Mouse (Mus musculus) cerebellum, adult 2 months (tissue): ENCODE measurements around the gene Gcfc2. TPM values are rescaled to one million over a fixed set of nuclear protein-coding genes. Genes with fewer than 3 reads are reported as not detected.

Experiments
- DNase-seq, 2 experiments: peaks; one replicate each; pipeline ENCODE4 v3.0.0; 2021
- H3K27ac ChIP-seq: fragments of 200-500 bp; 2 replicates; pipeline ENCODE4 v1.5.1; 2012; ENCODE audit warnings: low read length, control low read depth, inconsistent platforms; ENCODE audit not compliant: insufficient read depth
- H3K27me3 ChIP-seq: fragments of 200-500 bp; 2 replicates; pipeline ENCODE4 v1.6.1; 2012; ENCODE audit warnings: inconsistent platforms, mild to moderate bottlenecking, low read length, moderate library complexity; ENCODE audit not compliant: control insufficient read depth, insufficient read depth
- H3K4me1 ChIP-seq: fragments of 200-500 bp; 2 replicates; pipeline ENCODE4 v1.6.1; 2011; ENCODE audit warnings: low read length; ENCODE audit not compliant: control insufficient read depth, insufficient read depth
- H3K4me3 ChIP-seq: fragments of 200-500 bp; replicated peaks from 2 replicates; pipeline ENCODE3; 2011; ENCODE audit warnings: mild to moderate bottlenecking, low read depth, low read length, control low read depth; ENCODE audit not compliant: insufficient read depth
- CTCF ChIP-seq: fragments of 200-500 bp; IDR thresholded peaks from 2 replicates; pipeline ENCODE4 v1.5.1; 2011; ENCODE audit warnings: low read depth, mild to moderate bottlenecking, control low read depth, low read length, moderate library complexity, borderline replicate concordance; ENCODE audit not compliant: insufficient read depth
- POLR2A ChIP-seq: fragments of 200-500 bp; IDR thresholded peaks from 2 replicates; pipeline ENCODE4 v1.6.1; 2011; ENCODE audit warnings: low read length, control low read depth, borderline replicate concordance; ENCODE audit not compliant: insufficient read depth
- WGBS: fragments of 180-500 bp; shearing (Covaris S2); methylation state at CpG from one replicate; pipeline ENCODE4 v1.1.7; 2018; 5-methylcytosine and 5-hydroxymethylcytosine counted together
- polyA plus RNA-seq: library from polyadenylated mRNA; depleted of rRNA; stranded (reverse); fragments of >200 nt; gene quantifications from 2 replicates; pipeline ENCODE4 v1.2.3, GENCODE M21; 2012

The Gcfc2 gene
- polyA plus RNA-seq, 1 experiment = 9.5 TPM

DNA sequence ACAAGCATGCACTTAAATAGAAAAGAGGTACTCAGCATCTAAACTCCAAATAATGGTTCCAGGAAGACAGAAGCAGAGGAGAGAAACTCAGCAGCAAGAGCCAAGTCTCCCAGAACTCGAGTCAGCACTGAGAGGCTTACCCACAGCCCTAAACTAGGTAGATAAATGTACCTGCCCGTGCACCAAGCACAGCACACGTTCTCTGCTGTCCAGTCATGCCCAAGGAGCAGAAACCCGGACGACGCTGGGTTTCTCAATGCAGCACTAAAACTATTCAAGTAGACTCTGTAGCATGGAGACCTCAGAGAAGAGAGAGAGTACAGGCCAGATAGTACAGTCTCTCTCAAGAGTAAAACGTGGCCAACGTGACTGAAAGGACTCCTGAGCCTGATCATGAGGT lies 36.4 kb downstream of the Gcfc2 start:
- no peaks in the 10 kb centered on the region for H3K27me3 ChIP-seq
- H3K27ac ChIP-seq = no peak overlapping the region
- 89% methylated on average over 8 of the region's 8 CpGs for WGBS
- H3K4me1 ChIP-seq = no peaks in the 10 kb centered on the region
- TF ChIP-seq POLR2A = no peak
- TF ChIP-seq CTCF = no peak
- H3K4me3 ChIP-seq = no peak overlapping the region
- no peak for DNase-seq

GRCm38 (mm10) chr6:81960284-81960683 lies 36.8 kb downstream of the Gcfc2 start:
- Histone ChIP-seq H3K27ac (no peak overlapping the region), H3K4me3 (no peak overlapping the region), H3K27me3 (no peaks in the 10 kb centered on the region), H3K4me1 (no peaks in the 10 kb centered on the region)
- TF ChIP-seq CTCF (no peak), POLR2A (no peak)
- 97% methylated on average over 1 of the region's 1 CpGs for WGBS
- DNase-seq = no peak

- TF ChIP-seq POLR2A (peak; percentile 36; the same call in 1 of the 2 replicates), CTCF (no peak)
- peak; percentile 94 to 95 for DNase-seq
- WGBS = under 1% methylated on average over 44 of the region's 44 CpGs
- H3K4me3 ChIP-seq = peak within 1 kb of the TSS; percentile 93
- H3K27ac ChIP-seq = peak within 1 kb of the TSS; percentile 35; the same call in 1 of the 2 replicates
- no peaks in the 10 kb centered on the region for H3K27me3 ChIP-seq
- no peaks in the 10 kb centered on the region for H3K4me1 ChIP-seq
These were observed 42.0 kb downstream of the Gcfc2 start, which contains the start of gene Mrpl19 for GRCm38 (mm10) chr6:81965296-81966067. Gene Mrpl19 (minus strand): TSS chr6:81965958.

DNA sequence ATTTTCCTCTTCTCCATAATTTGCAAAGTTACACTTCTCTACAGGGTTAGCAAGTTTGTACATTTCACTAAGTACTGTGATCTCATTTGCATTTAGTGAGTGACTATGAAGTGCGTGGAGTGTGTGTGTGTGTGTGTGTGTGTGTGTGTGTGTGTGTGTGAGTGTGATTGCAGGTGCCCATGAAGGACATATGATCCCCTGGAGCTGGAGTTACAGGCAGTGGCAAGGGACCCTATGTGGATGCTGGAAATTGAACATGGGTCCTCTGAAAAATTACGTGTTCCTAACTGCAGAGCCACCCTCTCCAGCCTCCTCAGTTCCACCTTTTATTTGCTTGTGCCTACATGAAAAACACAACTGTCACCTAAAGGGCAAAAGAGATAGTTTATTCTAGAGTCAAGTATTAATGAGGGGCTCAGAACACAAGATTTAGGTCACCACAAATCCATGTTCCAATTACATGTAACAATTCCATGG lies 42.6 kb downstream of the Gcfc2 start:
- no peak for TF ChIP-seq POLR2A
- H3K27ac ChIP-seq = no peak overlapping the region
- 40% methylated on average over 2 of the region's 2 CpGs for WGBS
- no peak for DNase-seq
- no peaks in the 10 kb centered on the region for H3K4me1 ChIP-seq
- peak overlapping the region; percentile 93 for H3K4me3 ChIP-seq
- H3K27me3 ChIP-seq = no peaks in the 10 kb centered on the region

- no peak for DNase-seq
- 86% methylated on average over 7 of the region's 7 CpGs for WGBS
- Histone ChIP-seq H3K4me1 (no peaks in the 10 kb centered on the region), H3K4me3 (no peak overlapping the region), H3K27ac (no peak overlapping the region), H3K27me3 (no peaks in the 10 kb centered on the region)
- TF ChIP-seq CTCF (no peak), POLR2A (no peak)
These were observed 47.7 kb downstream of the Gcfc2 start for GRCm38 (mm10) chr6:81971196-81971595.

DNA sequence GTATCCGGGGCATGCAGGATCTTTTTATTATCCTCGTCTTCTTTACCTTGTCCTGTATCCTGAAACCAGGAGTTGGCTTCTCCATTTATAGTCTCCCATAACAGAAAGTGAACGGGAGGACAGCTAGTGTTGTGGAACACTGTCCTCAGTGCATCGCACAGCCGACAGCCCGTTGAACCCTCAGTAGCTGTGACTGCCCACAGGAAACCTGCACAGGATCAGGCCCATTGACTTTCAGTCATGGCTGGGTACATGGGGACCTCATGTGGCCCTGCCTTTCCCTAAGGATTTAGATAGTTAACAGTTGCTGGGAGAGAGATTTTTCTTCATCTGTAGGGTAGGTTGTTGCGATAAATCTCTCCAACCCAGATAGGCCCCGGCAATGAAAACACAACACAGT lies 49.1 kb downstream of the Gcfc2 start:
- no peak for DNase-seq
- TF ChIP-seq CTCF (no peak), POLR2A (no peak)
- 86% methylated on average over 8 of the region's 8 CpGs for WGBS

DNA sequence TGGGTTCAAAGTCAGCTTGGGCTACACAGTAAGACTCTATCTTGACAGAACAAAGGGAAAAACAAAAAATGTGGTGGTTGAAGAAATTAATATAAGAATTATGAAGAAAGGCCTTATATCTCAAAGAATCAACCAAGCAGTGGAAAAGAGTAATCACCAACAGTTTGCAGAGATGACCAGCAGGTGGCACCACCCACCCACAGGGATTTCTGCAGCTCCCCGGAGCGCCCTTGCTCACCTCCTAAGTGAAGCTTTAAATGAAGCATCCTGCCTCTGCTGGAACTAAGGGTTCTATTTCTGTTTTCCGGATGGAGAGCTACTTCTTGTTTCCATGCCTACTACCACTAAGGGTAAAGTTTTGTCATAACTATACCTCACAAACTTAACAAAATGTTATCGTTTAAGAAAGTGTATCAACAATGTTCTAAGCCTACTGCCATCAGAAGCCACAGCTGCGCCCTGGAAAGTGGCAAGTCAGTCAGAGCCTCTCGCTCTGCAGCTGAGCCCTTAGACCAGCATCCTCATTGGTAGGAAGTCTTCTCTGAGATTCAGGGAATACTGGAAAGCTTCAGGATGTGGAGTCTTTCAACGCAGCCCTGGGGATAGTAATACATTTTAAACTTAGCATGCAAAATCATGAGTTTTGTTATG lies 52.6 kb downstream of the Gcfc2 start:
- peak in 1 of 2 experiments; percentile 53 for DNase-seq
- 32% methylated on average over 7 of the region's 7 CpGs for WGBS
- Histone ChIP-seq H3K27ac (no peak overlapping the region), H3K27me3 (no peaks in the 10 kb centered on the region), H3K4me1 (no peaks in the 10 kb centered on the region), H3K4me3 (no peak overlapping the region)
- TF ChIP-seq POLR2A (no peak), CTCF (peak; percentile 71)

More for the DNA sequence above, 49.1 kb downstream of the Gcfc2 start:
- Histone ChIP-seq H3K4me1 (no peaks in the 10 kb centered on the region), H3K27ac (no peak overlapping the region), H3K4me3 (no peak overlapping the region), H3K27me3 (no peaks in the 10 kb centered on the region)

DNA sequence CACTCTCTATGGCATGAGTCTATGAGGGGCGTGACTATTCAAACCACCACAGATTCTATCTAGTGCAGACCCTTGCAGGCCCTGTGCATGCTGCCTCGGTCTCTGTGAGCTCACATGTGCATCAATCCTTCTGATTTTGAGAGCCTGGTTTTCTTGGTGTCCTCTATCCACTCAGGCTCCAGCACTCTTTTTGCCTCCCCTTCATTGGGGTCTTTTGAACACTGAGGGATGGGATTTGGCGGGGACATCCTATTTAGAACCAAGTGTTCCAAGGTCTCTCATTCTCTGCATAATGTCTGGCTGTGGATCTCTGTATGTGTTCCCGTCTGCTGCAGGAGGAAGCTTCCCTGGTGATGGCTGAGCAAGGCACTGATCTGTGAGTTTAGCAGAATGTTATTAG lies 55.8 kb downstream of the Gcfc2 start:
- no peak overlapping the region for H3K27ac ChIP-seq
- DNase-seq = no peak
- no peaks in the 10 kb centered on the region for H3K27me3 ChIP-seq
- WGBS = 78% methylated on average over 4 of the region's 4 CpGs
- TF ChIP-seq POLR2A (no peak), CTCF (no peak)
- H3K4me3 ChIP-seq = no peak overlapping the region
- H3K4me1 ChIP-seq = no peaks in the 10 kb centered on the region

DNA sequence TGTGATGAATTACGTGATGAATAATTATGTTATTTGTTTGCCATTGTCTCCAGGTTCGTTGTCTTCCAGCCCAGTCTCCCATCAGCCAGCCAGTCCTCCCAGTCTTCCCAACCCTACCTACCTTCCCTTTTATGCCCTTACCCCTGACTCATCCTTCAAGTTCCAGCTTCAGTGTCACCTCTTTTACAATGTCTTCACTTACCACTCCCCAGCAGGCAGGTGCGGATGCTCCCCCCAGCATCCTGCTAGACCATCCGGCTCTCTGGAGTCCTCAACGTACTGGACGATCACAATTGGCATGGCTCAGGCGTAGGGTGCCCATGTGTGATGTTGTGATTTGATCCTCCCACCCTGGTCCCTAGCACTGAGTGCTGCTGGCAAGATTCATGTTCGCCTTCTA lies 62.7 kb downstream of the Gcfc2 start:
- H3K27ac ChIP-seq = no peak overlapping the region
- DNase-seq = no peak
- WGBS = 90% methylated on average over 8 of the region's 8 CpGs

More for the DNA sequence above, 62.7 kb downstream of the Gcfc2 start:
- Histone ChIP-seq H3K27me3 (no peaks in the 10 kb centered on the region), H3K4me1 (peaks cover 5% of the 10 kb centered on the region), H3K4me3 (no peak overlapping the region)
- TF ChIP-seq POLR2A (no peak), CTCF (no peak)
